Mouse (Mus musculus): ENCODE results near the gene Ptpdc1.

GRCm38 (mm10) chr13:48594605-48595004, 30.9 kb downstream of the Ptpdc1 start:
- no peak for TF ChIP-seq CTCF (IDR thresholded peaks at IDR 0.05; ENCODE audit: low read depth)
- no peak for TF ChIP-seq EP300 (optimal IDR thresholded peaks at IDR 0.05)
